Mouse (Mus musculus): ENCODE results near the gene Nckap5.

- TF ChIP-seq POLR2A (IDR thresholded peaks at IDR 0.05; ENCODE audit: low read depth, low read length): no peak
- no peak for TF ChIP-seq ETS1 (conservative IDR thresholded peaks at IDR 0.05; ENCODE audit: low read depth, low read length)
- no peak for TF ChIP-seq RCOR1 (conservative IDR thresholded peaks at IDR 0.05; ENCODE audit: low read depth, low read length)
- no peak for TF ChIP-seq EP300 (IDR thresholded peaks at IDR 0.05; ENCODE audit: low read length)
- no peak for TF ChIP-seq CTCF (conservative IDR thresholded peaks at IDR 0.05 in 1 of 2, IDR thresholded peaks at IDR 0.05 in 1 of 2; ENCODE audit: low read depth in 2 of 2, low read length in 2 of 2)
- no peak for TF ChIP-seq HCFC1 (IDR thresholded peaks at IDR 0.05; ENCODE audit: low read depth, low read length)
- no peak for TF ChIP-seq CHD2 (IDR thresholded peaks at IDR 0.05; ENCODE audit: low read length)
- no peak for TF ChIP-seq RAD21 (IDR thresholded peaks at IDR 0.05; ENCODE audit: low read depth, low read length)
- TF ChIP-seq SIN3A (IDR thresholded peaks at IDR 0.05; ENCODE audit: low read length): no peak
- TF ChIP-seq KAT2A (IDR thresholded peaks at IDR 0.05; ENCODE audit: insufficient replicate concordance, low read length): no peak
- no peak for TF ChIP-seq NRF1 (IDR thresholded peaks at IDR 0.05; ENCODE audit: low read depth, low read length)
These were observed 129.7 kb downstream of the Nckap5 start for GRCm38 (mm10) chr1:126700978-126701320.
